Mouse (Mus musculus): ENCODE results near the gene Gm3893. TPM values are rescaled to one million over a fixed set of nuclear protein-coding genes. Genes with fewer than 3 reads are reported as not detected.
"Not testable (repeated sequence)": the region's sequence is repeated elsewhere in the genome, so short reads cannot be mapped to it uniquely, and the experiment has no call there.

The Gm3893 gene
- not detected in 2 replicates for polyA plus RNA-seq (2015; fragmentation: Nextera tagmentation; extraction: Ambion mirVana)

GRCm38 (mm10) chr4:42090907-42091306 is at the start of gene Gm3893:
TSS of gene Gm3893 (plus strand) at chr4:42091207.
- not testable (repeated sequence) for H3K9me3 ChIP-seq (ENCODE audit: control insufficient read depth, low read length); H3K9ac ChIP-seq (ENCODE audit: low read length); H3K27ac ChIP-seq (ENCODE audit: low read length); H3K4me3 ChIP-seq (ENCODE audit: low read length); H3K4me2 ChIP-seq (ENCODE audit: low read depth, low read length); H3K36me3 ChIP-seq (ENCODE audit: control insufficient read depth, insufficient read depth, low read length); ATAC-seq (ENCODE audit: low read depth); H3K4me1 ChIP-seq (replicated peaks; ENCODE audit: control insufficient read depth, insufficient read depth, low read length); H3K27me3 ChIP-seq (ENCODE audit: control insufficient read depth, insufficient read depth, low read depth, low read length)
- no CpG with 5 or more reads among the region's 2 CpGs for WGBS

- H3K9me3 ChIP-seq (ENCODE audit: control insufficient read depth, low read length); H3K27me3 ChIP-seq (ENCODE audit: control insufficient read depth, insufficient read depth, low read depth, low read length); ATAC-seq (ENCODE audit: low read depth); H3K27ac ChIP-seq (ENCODE audit: low read length); H3K4me2 ChIP-seq (ENCODE audit: low read depth, low read length); H3K36me3 ChIP-seq (ENCODE audit: control insufficient read depth, insufficient read depth, low read length); H3K9ac ChIP-seq (ENCODE audit: low read length); H3K4me1 ChIP-seq (replicated peaks; ENCODE audit: control insufficient read depth, insufficient read depth, low read length); H3K4me3 ChIP-seq (ENCODE audit: low read length): not testable (repeated sequence)
- WGBS = no CpG with 5 or more reads among the region's 5 CpGs
Observed at GRCm38 (mm10) chr4:42114517-42114916, 23.5 kb downstream of the Gm3893 start, which contains the start of gene Gm13304. TSS of gene Gm13304 (plus strand) at chr4:42114817.

Other genes starting within 250 kb of the Gm3893 start
- 27.4 and 47.0 TPM in 2 replicates for gene Gm21541, start 187.6 kb upstream of the Gm3893 start, polyA plus RNA-seq (2015; fragmentation: Nextera tagmentation; extraction: Ambion mirVana)
- gene Gm20878, start 149.6 kb upstream of the Gm3893 start, polyA plus RNA-seq (2015; fragmentation: Nextera tagmentation; extraction: Ambion mirVana) = 1.2 and 1.6 TPM in 2 replicates
- 0.10 TPM in 1 of 2 replicates, not detected in the other for gene Fam205a4, start 125.1 kb upstream of the Gm3893 start, polyA plus RNA-seq (2015; fragmentation: Nextera tagmentation; extraction: Ambion mirVana)
- not detected in 2 replicates for gene Gm21093, start 56.5 kb upstream of the Gm3893 start, polyA plus RNA-seq (2015; fragmentation: Nextera tagmentation; extraction: Ambion mirVana)
- 21.7 TPM in 1 of 2 replicates, not detected in the other for gene Gm13304, start 23.6 kb downstream of the Gm3893 start, polyA plus RNA-seq (2015; fragmentation: Nextera tagmentation; extraction: Ambion mirVana)
- gene Gm13306, start 62.2 kb downstream of the Gm3893 start, polyA plus RNA-seq (2015; fragmentation: Nextera tagmentation; extraction: Ambion mirVana) = 0.65 TPM in 1 of 2 replicates, not detected in the other
- 0.21 and 0.80 TPM in 2 replicates for gene Gm13305, start 77.4 kb downstream of the Gm3893 start, polyA plus RNA-seq (2015; fragmentation: Nextera tagmentation; extraction: Ambion mirVana)
- not detected in 2 replicates for gene Gm10600, start 149.4 kb downstream of the Gm3893 start, polyA plus RNA-seq (2015; fragmentation: Nextera tagmentation; extraction: Ambion mirVana)
- 1.0 TPM in 1 of 2 replicates, not detected in the other for gene Ccl21b, start 164.6 kb downstream of the Gm3893 start, polyA plus RNA-seq (2015; fragmentation: Nextera tagmentation; extraction: Ambion mirVana)
- not detected in 2 replicates for gene Gm21953, start 203.1 kb downstream of the Gm3893 start, polyA plus RNA-seq (2015; fragmentation: Nextera tagmentation; extraction: Ambion mirVana)
- 0.15 TPM in 1 of 2 replicates, not detected in the other for gene Fam205a3, start 227.1 kb downstream of the Gm3893 start, polyA plus RNA-seq (2015; fragmentation: Nextera tagmentation; extraction: Ambion mirVana)

Data from lung, embryonic 16.5 days (tissue).